Mouse (Mus musculus) urinary bladder, postnatal 14 days (tissue): ENCODE measurements at regions not wholly inside any gene's neighbourhood (a gene's known extent, or its start where the extent isn't known, plus 50 kb on each side); places are given as distances from the start of the nearest gene placed in this dataset.

Experiments used
- DNase-seq: peaks from one replicate; pipeline ENCODE4 v3.0.0; 2021; ENCODE audit warnings: low spot score

DNA sequence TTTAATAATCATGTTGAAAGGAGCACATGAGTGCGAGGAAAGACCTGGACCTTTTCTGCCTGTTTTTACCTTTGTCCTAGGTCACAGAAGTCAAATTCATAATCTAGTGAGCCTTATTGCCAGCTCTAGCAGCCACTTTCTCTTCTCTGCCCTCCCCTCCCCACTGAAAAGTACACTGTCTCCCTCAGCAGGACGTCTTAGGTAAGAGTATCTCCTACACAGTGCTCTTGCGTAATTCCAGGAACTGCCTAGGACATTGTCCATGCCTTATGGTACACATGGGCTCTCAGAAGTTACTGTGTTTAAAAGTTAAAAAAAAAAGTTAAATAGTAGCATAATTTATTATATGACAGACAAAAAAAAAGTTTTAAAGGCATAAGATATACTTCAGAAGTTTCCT, 100.7 kb upstream of the Irak1bp1 start:
- DNase-seq: no peak

DNA sequence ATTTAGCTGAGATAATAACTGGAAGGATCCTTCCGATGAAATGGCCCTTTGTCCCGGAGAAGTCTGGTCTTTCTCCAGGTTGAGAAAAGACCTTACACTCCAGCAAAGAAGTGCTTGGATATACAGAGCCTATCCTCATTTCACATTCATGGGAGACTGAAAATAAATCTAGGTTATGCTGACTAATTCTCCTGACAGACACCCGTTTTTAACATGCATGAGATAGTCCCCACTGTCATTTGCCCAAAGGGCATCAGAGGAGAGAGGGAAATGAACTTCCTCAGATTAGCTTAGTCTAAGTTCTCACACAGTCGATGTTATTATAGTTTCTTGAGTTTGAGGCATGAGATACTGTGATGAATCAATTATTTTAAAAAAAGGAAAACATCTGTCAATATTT, 99.7 kb upstream of the Irak1bp1 start:
- DNase-seq: no peak

DNA sequence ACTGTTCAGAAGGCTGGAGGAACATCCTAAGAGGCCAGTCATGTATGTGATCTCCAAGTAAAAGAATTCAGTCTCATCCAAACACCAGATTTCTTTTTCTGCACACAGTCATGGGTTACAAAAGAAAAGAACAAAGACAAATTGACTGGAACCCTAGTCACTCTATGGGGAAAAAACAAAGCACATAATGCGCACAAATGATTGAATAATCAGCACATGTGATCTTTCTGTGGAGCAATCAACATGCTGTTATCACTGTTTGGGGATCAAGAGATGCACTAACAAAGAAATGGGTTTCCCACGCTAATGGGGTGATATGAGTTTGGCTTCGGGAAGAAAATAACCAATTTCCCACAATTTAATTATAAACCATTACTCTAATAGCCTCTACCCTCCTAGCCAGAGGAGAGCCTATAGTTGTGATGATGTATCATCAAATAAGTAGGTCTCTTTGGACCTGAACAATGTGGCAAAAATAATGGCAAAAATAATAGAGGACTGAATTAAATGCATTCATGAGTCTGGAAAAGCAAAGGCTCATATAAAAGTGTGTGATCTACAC, 96.2 kb upstream of the Irak1bp1 start:
- DNase-seq: no peak

DNA sequence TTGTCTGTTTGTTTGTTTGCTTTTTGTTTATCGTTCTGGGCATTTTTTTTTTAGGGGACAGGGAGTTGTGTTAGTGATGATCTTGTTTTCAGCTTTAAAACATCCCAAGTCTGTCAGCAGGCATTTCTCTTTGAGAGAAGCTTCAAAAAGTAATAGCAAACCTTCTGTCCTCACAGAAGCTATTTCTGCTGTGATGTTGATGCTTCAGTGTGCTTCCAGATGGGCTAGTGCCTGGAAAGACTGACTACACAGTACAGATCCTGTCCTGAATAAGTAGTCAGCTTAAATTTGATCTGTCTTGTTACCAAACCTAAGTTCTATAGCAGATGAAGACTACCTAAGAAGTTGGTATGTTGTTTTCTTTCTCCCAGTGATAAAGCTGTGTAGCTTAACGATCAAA, 94.4 kb upstream of the Irak1bp1 start:
- DNase-seq: no peak

DNA sequence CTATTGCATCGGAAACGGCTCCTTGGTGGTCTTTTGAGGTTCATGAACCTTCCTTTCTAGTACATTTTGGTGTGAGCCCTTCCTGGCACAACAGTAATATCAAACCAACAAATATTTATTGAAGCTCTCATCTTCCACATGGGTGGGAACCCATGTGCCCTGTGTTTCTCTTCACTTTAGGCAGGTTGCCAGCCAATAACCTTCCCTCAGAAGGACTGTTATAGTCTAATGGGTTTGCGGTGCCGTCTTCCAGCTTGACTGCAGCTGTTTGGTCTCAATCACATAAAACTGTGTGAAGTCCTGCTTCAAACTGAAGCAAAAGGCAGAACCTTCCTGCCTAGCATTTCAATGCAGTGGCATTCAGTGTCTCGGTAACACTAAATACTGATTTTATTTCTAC, 69.4 kb upstream of the Irak1bp1 start:
- DNase-seq: no peak

DNA sequence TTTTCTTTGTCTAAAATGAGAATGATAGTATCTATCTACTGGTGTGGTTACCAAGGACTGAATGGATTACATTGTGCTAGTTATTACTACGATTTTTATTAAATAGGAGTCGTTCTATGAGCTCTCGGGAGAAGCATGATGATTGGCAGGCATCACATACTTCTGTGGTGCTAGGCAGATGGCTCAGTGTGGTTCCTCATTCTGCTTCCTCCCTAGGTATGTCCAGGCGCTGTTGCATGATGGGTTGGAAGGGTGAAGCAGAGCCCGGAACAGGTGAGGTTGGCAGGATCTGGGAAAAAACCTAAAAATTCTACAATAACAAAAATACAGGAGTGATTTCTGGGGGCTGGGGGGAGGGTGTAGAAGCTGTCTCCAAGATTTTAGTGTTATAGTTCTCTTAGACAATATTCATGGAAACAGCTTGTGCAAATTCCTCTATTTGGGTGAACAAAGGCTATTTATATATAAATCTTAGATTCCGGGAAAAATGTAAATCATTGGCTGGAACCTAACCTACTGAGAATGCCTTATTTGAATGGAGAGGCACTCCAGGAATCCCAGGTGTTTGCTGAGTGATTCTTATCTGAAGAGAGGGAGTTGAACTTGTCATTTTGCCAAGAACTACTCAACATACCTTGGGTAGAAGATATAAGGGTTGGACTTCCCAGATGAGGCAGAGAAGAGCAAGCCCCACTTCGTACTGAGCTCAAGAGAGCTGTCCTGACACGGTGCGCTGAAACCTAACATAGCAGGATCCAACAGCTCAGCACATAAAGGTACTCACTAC, 68.5 kb upstream of the Irak1bp1 start:
- no peak for DNase-seq

DNA sequence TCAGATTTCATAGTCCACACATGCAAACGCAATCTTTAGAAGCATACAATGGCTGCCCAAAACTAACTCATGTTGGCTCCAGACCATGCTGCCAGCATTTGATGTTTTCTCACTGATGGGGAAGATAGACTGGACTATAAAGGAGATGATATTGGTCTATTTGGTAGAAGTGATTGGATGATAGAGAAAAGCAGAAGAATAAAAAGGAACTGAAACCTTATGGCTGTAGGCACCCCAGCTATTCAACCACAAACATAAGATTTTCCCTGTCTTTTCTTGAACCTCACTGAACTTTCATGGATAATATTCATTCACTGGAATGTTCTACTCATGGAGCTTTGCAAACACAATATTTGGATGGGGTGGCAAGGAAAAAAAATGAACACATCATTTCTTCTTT, 65.7 kb upstream of the Irak1bp1 start:
- DNase-seq: no peak
